Mouse (Mus musculus): ENCODE measurements around the gene Gins1. TPM values are rescaled to one million over a fixed set of nuclear protein-coding genes. Genes with fewer than 3 reads are reported as not detected.

The Gins1 gene
- polyA plus RNA-seq, 1 experiment from 2014 or later = 25.4 TPM

DNA sequence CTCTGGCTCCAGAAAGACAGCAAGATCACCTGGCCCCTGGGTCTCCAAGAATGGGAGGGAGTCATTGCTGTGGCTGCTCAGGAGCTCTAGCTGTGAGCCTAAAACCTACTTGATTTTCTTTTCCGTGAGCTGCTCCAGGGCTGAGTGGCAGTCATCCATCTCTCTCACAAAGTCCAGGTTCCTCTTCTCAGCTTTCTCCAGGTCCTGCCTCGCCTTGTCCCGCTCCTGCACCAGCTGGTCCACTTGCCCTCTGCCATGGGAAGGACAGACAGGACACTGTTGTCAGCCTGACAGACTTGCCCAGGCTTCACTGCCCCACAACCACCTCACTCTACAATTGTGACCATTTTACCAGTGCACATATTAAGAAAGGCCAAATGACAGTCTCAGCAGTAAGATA is 58.0 kb downstream of the Gins1 start:
- H3K4me2 ChIP-seq (ENCODE audit: low read depth, low read length) = no peak overlapping the region
- H3K27me3 ChIP-seq (ENCODE audit: control insufficient read depth, insufficient read depth, low read length) = no peaks in the 10 kb centered on the region
- no peak overlapping the region for H3K9ac ChIP-seq (ENCODE audit: low read length)
- H3K27ac ChIP-seq (ENCODE audit: low read length) = no peak overlapping the region
- no peaks in the 10 kb centered on the region for H3K36me3 ChIP-seq (ENCODE audit: control insufficient read depth, insufficient read depth, low read length)
- WGBS = 86% methylated on average over 3 of the region's 3 CpGs
- H3K4me3 ChIP-seq (replicated peaks; ENCODE audit: low read length) = no peak overlapping the region
- no peaks in the 10 kb centered on the region for H3K9me3 ChIP-seq (replicated peaks; ENCODE audit: control insufficient read depth, low read length)
- no peak for ATAC-seq (ENCODE audit: insufficient read depth, low FRiP score)
- H3K4me1 ChIP-seq (ENCODE audit: control insufficient read depth, insufficient read depth, low read length) = no peaks in the 10 kb centered on the region

DNA sequence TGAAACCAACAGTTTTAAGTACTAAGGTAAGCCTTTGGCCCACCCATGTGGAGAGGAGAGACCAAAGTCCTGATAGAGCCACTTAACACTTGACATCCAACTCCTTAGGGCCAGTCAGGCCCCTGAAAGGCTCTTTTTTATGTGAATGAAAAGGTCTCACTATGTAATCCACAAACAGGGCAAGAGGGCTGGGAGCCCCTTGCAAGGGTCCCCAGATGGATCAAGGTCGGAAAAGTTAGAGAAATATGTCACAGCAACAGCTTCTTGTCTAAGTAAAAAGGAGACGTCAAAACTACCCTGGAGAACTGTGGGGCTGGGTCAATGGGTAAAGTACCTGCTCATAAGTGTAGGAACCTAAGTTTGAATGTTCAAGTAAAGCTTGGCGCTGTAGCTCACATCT is 59.4 kb downstream of the Gins1 start:
- H3K9ac ChIP-seq (ENCODE audit: low read length) = no peak overlapping the region
- ATAC-seq (ENCODE audit: insufficient read depth, low FRiP score) = no peak
- 81% methylated on average over 3 of the region's 3 CpGs for WGBS
- no peak overlapping the region for H3K27ac ChIP-seq (ENCODE audit: low read length)
- no peaks in the 10 kb centered on the region for H3K4me1 ChIP-seq (ENCODE audit: control insufficient read depth, insufficient read depth, low read length)
- H3K4me2 ChIP-seq (ENCODE audit: low read depth, low read length) = no peak overlapping the region
- no peak overlapping the region for H3K4me3 ChIP-seq (replicated peaks; ENCODE audit: low read length)
- H3K9me3 ChIP-seq (replicated peaks; ENCODE audit: control insufficient read depth, low read length) = no peaks in the 10 kb centered on the region
- H3K36me3 ChIP-seq (ENCODE audit: control insufficient read depth, insufficient read depth, low read length) = no peaks in the 10 kb centered on the region
- H3K27me3 ChIP-seq (ENCODE audit: control insufficient read depth, insufficient read depth, low read length) = no peaks in the 10 kb centered on the region

DNA sequence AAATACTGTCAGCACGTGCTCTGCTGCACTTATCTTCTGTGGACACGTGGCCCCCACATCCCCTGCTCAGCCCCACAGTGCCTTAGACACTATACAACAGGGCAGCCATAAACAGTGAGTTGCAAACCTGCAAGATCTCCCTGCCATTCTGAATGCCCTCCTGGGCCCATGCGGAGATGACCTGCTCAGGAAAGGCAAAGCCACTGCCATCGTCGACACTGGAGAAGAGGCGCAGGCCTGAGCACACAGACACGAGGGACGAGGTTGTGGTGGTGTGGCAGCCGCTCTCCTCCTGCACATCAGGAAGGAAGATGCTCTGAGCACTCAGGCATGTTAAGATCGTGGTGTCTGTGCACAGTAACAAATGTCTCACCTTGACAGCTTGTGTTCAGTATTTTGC is 60.8 kb downstream of the Gins1 start:
- H3K27me3 ChIP-seq (ENCODE audit: control insufficient read depth, insufficient read depth, low read length) = no peaks in the 10 kb centered on the region
- no peak overlapping the region for H3K27ac ChIP-seq (ENCODE audit: low read length)
- ATAC-seq (ENCODE audit: insufficient read depth, low FRiP score) = no peak
- no peak overlapping the region for H3K4me2 ChIP-seq (ENCODE audit: low read depth, low read length)
- H3K4me3 ChIP-seq (replicated peaks; ENCODE audit: low read length) = no peak overlapping the region
- H3K9ac ChIP-seq (ENCODE audit: low read length) = no peak overlapping the region
- no peaks in the 10 kb centered on the region for H3K4me1 ChIP-seq (ENCODE audit: control insufficient read depth, insufficient read depth, low read length)
- no peaks in the 10 kb centered on the region for H3K9me3 ChIP-seq (replicated peaks; ENCODE audit: control insufficient read depth, low read length)
- no peaks in the 10 kb centered on the region for H3K36me3 ChIP-seq (ENCODE audit: control insufficient read depth, insufficient read depth, low read length)
- 89% methylated on average over 10 of the region's 10 CpGs for WGBS

DNA sequence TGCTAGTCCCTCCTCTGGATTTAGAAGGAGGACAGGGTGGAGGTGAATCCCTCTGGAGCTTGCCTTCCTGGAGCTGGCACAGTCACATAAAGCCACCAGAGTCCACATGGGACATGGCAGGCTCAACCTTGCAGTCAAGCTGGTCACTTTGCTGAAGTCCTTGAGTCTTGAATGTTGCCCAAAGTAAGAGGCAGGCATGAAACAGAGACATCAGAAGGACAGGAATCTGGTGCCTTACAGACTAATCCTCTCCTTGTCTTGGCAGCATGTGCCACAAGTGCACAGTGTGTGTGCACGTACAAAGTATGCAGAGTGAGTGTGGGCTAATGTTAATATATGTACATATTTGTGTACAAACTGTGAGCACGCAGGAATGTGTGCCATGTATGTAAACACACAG is 62.3 kb downstream of the Gins1 start:
- H3K4me3 ChIP-seq (replicated peaks; ENCODE audit: low read length) = no peak overlapping the region
- no peaks in the 10 kb centered on the region for H3K36me3 ChIP-seq (ENCODE audit: control insufficient read depth, insufficient read depth, low read length)
- 87% methylated on average over 2 of the region's 2 CpGs for WGBS
- no peaks in the 10 kb centered on the region for H3K9me3 ChIP-seq (replicated peaks; ENCODE audit: control insufficient read depth, low read length)
- H3K4me1 ChIP-seq (ENCODE audit: control insufficient read depth, insufficient read depth, low read length) = no peaks in the 10 kb centered on the region
- H3K4me2 ChIP-seq (ENCODE audit: low read depth, low read length) = no peak overlapping the region
- H3K27me3 ChIP-seq (ENCODE audit: control insufficient read depth, insufficient read depth, low read length) = no peaks in the 10 kb centered on the region
- H3K9ac ChIP-seq (ENCODE audit: low read length) = no peak overlapping the region
- no peak for ATAC-seq (ENCODE audit: insufficient read depth, low FRiP score)
- no peak overlapping the region for H3K27ac ChIP-seq (ENCODE audit: low read length)

DNA sequence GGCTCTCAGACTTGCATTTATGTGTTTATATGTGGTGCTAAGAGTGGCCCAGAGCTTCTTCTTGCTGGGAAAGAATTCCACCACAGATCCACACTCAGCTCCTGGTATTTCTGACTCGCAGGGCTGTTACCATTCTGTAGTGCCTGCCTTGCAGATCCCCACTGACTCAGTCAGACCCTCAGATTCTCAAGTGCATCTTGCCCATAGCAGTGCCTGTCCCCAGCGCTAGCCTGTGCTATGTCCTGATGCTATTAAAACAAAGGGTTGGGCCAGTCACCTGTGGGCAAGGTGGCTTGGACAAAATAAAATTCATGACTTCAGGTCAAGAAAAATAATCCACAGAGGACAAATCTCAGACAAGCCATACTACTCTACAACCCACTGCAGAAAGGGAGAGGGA is 64.0 kb downstream of the Gins1 start:
- H3K9ac ChIP-seq (ENCODE audit: low read length) = no peak overlapping the region
- H3K36me3 ChIP-seq (ENCODE audit: control insufficient read depth, insufficient read depth, low read length) = peaks cover 4% of the 10 kb centered on the region; the same call in 1 of the 2 replicates
- no peaks in the 10 kb centered on the region for H3K9me3 ChIP-seq (replicated peaks; ENCODE audit: control insufficient read depth, low read length)
- 93% methylated on average over 2 of the region's 2 CpGs for whole genome bisulfite sequencing
- H3K4me2 ChIP-seq (ENCODE audit: low read depth, low read length) = no peak overlapping the region
- no peak overlapping the region for H3K27ac ChIP-seq (ENCODE audit: low read length)
- ATAC-seq (ENCODE audit: insufficient read depth, low FRiP score) = no peak
- H3K4me1 ChIP-seq (ENCODE audit: control insufficient read depth, insufficient read depth, low read length) = no peaks in the 10 kb centered on the region
- H3K27me3 ChIP-seq (ENCODE audit: control insufficient read depth, insufficient read depth, low read length) = no peaks in the 10 kb centered on the region
- H3K4me3 ChIP-seq (replicated peaks; ENCODE audit: low read length) = no peak overlapping the region

DNA sequence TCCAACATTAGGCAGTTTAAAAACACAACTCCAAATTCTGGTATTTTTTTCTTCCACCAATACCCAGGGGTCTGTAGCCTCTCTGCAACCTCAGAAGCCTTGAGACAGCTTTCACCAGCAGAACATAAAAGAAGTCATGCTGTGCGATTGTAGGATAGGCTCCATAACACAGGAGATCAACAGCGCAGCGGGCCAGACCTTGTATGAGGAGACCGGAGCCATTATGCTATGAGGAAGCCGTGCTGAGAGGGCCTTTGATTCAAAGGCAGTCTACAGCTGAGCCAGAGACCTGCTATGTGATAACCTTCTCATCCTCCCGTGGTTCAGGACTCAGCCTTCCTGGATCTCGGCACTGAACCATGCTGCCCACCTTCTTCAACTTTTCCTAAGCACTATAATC is 66.7 kb downstream of the Gins1 start:
- peaks cover 4% of the 10 kb centered on the region; the same call in 1 of the 2 replicates for H3K36me3 ChIP-seq (ENCODE audit: control insufficient read depth, insufficient read depth, low read length)
- H3K27me3 ChIP-seq (ENCODE audit: control insufficient read depth, insufficient read depth, low read length) = no peaks in the 10 kb centered on the region
- H3K4me3 ChIP-seq (replicated peaks; ENCODE audit: low read length) = no peak overlapping the region
- ATAC-seq (ENCODE audit: insufficient read depth, low FRiP score) = no peak
- H3K9me3 ChIP-seq (replicated peaks; ENCODE audit: control insufficient read depth, low read length) = no peaks in the 10 kb centered on the region
- no peak overlapping the region for H3K27ac ChIP-seq (ENCODE audit: low read length)
- no peak overlapping the region for H3K9ac ChIP-seq (ENCODE audit: low read length)
- no peak overlapping the region for H3K4me2 ChIP-seq (ENCODE audit: low read depth, low read length)
- 92% methylated on average over 7 of the region's 7 CpGs for WGBS
- no peaks in the 10 kb centered on the region for H3K4me1 ChIP-seq (ENCODE audit: control insufficient read depth, insufficient read depth, low read length)

DNA sequence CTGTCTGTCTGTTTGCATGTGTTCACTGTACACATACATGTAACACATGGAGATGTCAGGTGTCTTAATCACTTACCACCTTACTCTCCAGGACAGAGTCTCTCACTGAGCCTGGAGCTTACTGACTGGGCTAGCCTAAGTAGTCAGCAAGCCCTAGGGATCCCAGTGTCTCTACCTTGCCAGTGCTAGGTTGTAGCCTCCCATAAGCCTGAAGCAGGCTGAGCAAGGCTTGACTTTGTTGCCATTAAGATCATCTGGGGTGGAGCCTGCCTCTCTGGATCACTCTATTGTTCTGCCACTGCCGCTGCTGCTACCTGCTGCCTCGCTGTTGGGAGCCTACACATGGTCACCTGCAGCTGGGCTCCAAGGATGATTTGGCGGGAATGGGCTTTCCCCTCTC is 67.5 kb downstream of the Gins1 start:
- H3K27ac ChIP-seq (ENCODE audit: low read length) = no peak overlapping the region
- H3K9ac ChIP-seq (ENCODE audit: low read length) = no peak overlapping the region
- H3K4me3 ChIP-seq (replicated peaks; ENCODE audit: low read length) = no peak overlapping the region
- H3K9me3 ChIP-seq (replicated peaks; ENCODE audit: control insufficient read depth, low read length) = no peaks in the 10 kb centered on the region
- no peaks in the 10 kb centered on the region for H3K27me3 ChIP-seq (ENCODE audit: control insufficient read depth, insufficient read depth, low read length)
- H3K4me1 ChIP-seq (ENCODE audit: control insufficient read depth, insufficient read depth, low read length) = no peaks in the 10 kb centered on the region
- WGBS = 81% methylated on average over 3 of the region's 3 CpGs
- H3K36me3 ChIP-seq (ENCODE audit: control insufficient read depth, insufficient read depth, low read length) = peaks cover 4% of the 10 kb centered on the region; the same call in 1 of the 2 replicates
- no peak overlapping the region for H3K4me2 ChIP-seq (ENCODE audit: low read depth, low read length)
- ATAC-seq (ENCODE audit: insufficient read depth, low FRiP score) = no peak

DNA sequence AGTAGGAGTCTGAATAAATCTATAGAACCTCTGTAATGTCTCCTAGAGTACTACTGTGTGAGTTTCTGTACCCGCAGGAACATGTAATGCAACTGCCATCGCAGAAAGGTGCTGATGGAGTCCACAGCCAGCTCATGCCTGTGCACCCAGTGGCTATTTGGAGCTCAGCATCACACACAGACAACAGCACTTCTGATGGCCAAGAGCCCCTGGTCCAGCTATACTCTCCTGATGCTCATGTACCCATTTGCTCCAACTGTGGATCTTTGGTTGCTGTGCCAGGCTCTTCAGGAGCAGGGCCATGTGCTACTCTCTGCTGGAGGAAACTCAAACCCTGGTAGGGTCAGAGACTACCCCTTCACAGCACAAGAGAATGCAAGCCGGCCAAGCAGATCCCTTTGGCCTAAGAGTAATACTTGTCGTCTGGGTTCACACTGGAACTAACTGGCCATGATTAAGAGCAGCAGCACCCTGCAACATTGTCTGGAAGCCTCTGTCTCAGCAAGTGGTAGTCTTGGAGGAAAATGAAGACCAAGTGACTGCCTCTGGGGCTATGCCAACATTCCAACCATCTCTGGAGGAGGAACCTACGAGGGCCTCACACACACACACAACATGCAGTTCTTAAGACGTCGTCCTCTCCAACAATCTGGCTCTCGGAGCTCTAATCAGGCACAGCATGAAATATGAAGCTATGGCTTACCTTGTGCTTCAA is 68.4 kb downstream of the Gins1 start:
- Histone ChIP-seq H3K4me3 (replicated peaks; ENCODE audit: low read length) (no peak overlapping the region), H3K9ac (ENCODE audit: low read length) (no peak overlapping the region), H3K27me3 (ENCODE audit: control insufficient read depth, insufficient read depth, low read length) (no peaks in the 10 kb centered on the region), H3K9me3 (replicated peaks; ENCODE audit: control insufficient read depth, low read length) (no peaks in the 10 kb centered on the region), H3K4me1 (ENCODE audit: control insufficient read depth, insufficient read depth, low read length) (no peaks in the 10 kb centered on the region), H3K36me3 (ENCODE audit: control insufficient read depth, insufficient read depth, low read length) (peaks cover 4% of the 10 kb centered on the region; the same call in 1 of the 2 replicates), H3K4me2 (ENCODE audit: low read depth, low read length) (no peak overlapping the region), H3K27ac (ENCODE audit: low read length) (no peak overlapping the region)
- 86% methylated on average over 8 of the region's 8 CpGs for WGBS
- ATAC-seq (ENCODE audit: insufficient read depth, low FRiP score) = no peak

DNA sequence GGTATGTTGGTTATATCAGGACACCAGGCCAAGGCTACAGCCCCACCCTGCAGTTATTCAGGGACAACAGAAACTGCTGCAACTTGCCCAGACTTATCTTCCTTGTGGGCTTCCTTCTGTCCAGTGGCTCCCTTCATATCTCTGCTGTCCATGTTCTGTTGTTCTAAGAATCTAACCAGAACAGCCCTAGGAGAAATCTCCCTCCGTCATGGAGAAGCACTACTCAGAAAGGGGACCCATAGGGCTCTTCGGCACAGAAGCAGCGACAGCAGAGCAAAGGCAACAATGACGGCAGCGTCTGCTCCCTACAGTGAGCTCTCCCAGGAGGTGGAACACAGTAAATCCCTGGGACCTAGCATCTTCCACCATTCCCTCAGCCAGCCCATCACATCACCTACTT is 71.7 kb downstream of the Gins1 start:
- ATAC-seq (ENCODE audit: insufficient read depth, low FRiP score) = no peak
- H3K36me3 ChIP-seq (ENCODE audit: control insufficient read depth, insufficient read depth, low read length) = peaks cover 4% of the 10 kb centered on the region; the same call in 1 of the 2 replicates
- no peak overlapping the region for H3K27ac ChIP-seq (ENCODE audit: low read length)
- no peak overlapping the region for H3K4me3 ChIP-seq (replicated peaks; ENCODE audit: low read length)
- no peak overlapping the region for H3K9ac ChIP-seq (ENCODE audit: low read length)
- 95% methylated on average over 5 of the region's 5 CpGs for WGBS
- no peaks in the 10 kb centered on the region for H3K4me1 ChIP-seq (ENCODE audit: control insufficient read depth, insufficient read depth, low read length)
- H3K9me3 ChIP-seq (replicated peaks; ENCODE audit: control insufficient read depth, low read length) = no peaks in the 10 kb centered on the region
- no peaks in the 10 kb centered on the region for H3K27me3 ChIP-seq (ENCODE audit: control insufficient read depth, insufficient read depth, low read length)
- no peak overlapping the region for H3K4me2 ChIP-seq (ENCODE audit: low read depth, low read length)
